Mouse (Mus musculus) olfactory bulb, adult 2 months (tissue): ENCODE measurements around the gene Rcor1.

Experiments
- CTCF ChIP-seq: fragments of 200-500 bp; IDR thresholded peaks from 2 replicates; pipeline ENCODE4 v1.5.1; 2012; ENCODE audit warnings: low read depth, mild to moderate bottlenecking, low read length, moderate library complexity; ENCODE audit not compliant: insufficient read depth
- POLR2A ChIP-seq: fragments of 200-500 bp; IDR thresholded peaks from 2 replicates; pipeline ENCODE4 v1.6.1; 2012; ENCODE audit warnings: mild to moderate bottlenecking, low read depth, low read length, moderate library complexity; ENCODE audit not compliant: insufficient read depth

- TF ChIP-seq CTCF (no peak), POLR2A (no peak)
Observed at GRCm38 (mm10) chr12:111089145-111089544, 50.0 kb downstream of the Rcor1 start.
